Mouse (Mus musculus) lung, embryonic 16.5 days (tissue): ENCODE measurements around the gene Gm10945. TPM values are rescaled to one million over a fixed set of nuclear protein-coding genes. Genes with fewer than 3 reads are reported as not detected.

ENCODE experiments used
- ATAC-seq: fragments of 200-750 bp; cut with Nextera tagmentation; 2 replicates; pipeline ENCODE4 v1.8.0; 2017; ENCODE audit warnings: low read depth, mild to moderate bottlenecking, moderate library complexity
- H3K27ac ChIP-seq: fragments of 300-500 bp; sonication (generic); 2 replicates; pipeline ENCODE4 v1.5.1; 2014; ENCODE audit warnings: mild to moderate bottlenecking, control low read depth, low read length
- H3K27me3 ChIP-seq: fragments of 300-500 bp; sonication (generic); 2 replicates; pipeline ENCODE4 v1.6.1; 2014; ENCODE audit warnings: low read depth, low read length, mixed read lengths; ENCODE audit not compliant: control insufficient read depth, insufficient read depth
- H3K36me3 ChIP-seq: fragments of 300-500 bp; sonication (generic); 2 replicates; pipeline ENCODE4 v1.6.1; 2014; ENCODE audit warnings: low read length; ENCODE audit not compliant: control insufficient read depth, insufficient read depth
- H3K4me1 ChIP-seq: fragments of 300-500 bp; sonication (generic); replicated peaks from 2 replicates; pipeline ENCODE4 v1.6.1; 2014; ENCODE audit warnings: low read length, mixed read lengths; ENCODE audit not compliant: control insufficient read depth, insufficient read depth
- H3K4me2 ChIP-seq: fragments of 300-500 bp; sonication (generic); 2 replicates; pipeline ENCODE4 v1.6.1; 2014; ENCODE audit warnings: low read depth, low read length, control low read depth
- H3K4me3 ChIP-seq: fragments of 300-500 bp; sonication (generic); 2 replicates; pipeline ENCODE4 v1.5.1; 2014; ENCODE audit warnings: mild to moderate bottlenecking, low read length, control low read depth
- H3K9ac ChIP-seq: fragments of 300-500 bp; sonication (generic); 2 replicates; pipeline ENCODE4 v1.6.1; 2014; ENCODE audit warnings: low read length, control low read depth
- H3K9me3 ChIP-seq: fragments of 300-500 bp; sonication (generic); 2 replicates; pipeline ENCODE4 v1.6.1; 2016; ENCODE audit warnings: low read length; ENCODE audit not compliant: control insufficient read depth
- WGBS: fragments of 180-500 bp; shearing (Covaris S2); extraction: QIAGEN DNeasy Blood & Tissue Kit; methylation state at CpG from one replicate; pipeline ENCODE4 v1.1.7; 2014; 5-methylcytosine and 5-hydroxymethylcytosine counted together
- polyA plus RNA-seq: library from polyadenylated mRNA; unstranded; fragments of >200 nt; fragmentation: Nextera tagmentation; extraction: Ambion mirVana; gene quantifications from 2 replicates; pipeline ENCODE4 v1.2.1, GENCODE M21; 2015

Gm10945 gene
- polyA plus RNA-seq, 1 experiment from 2014 or later, result not detected

GRCm38 (mm10) chr10:6694218-6694850 is 67.2 kb downstream of the Gm10945 start:
- WGBS, result 53% methylated on average over 13 of the region's 13 CpGs
- ATAC-seq, result 0 out of 2 replicates have a peak, but pooled peaks have one; percentile 20
- H3K4me3 ChIP-seq, result no peak overlapping the region
- H3K4me2 ChIP-seq, result 0 out of 2 replicates have a peak overlapping the region, but pooled peaks have one; percentile 29
- H3K27me3 ChIP-seq, result no peaks in the 10 kb centered on the region
- no peak overlapping the region for H3K27ac ChIP-seq
- no peaks in the 10 kb centered on the region for H3K9me3 ChIP-seq
- H3K9ac ChIP-seq, result no peak overlapping the region
- H3K4me1 ChIP-seq, result no peaks in the 10 kb centered on the region
- no peaks in the 10 kb centered on the region for H3K36me3 ChIP-seq

Other genes with a start within 250 kb of the Gm10945 start
- gene Oprm1, start 3.3 kb downstream of the Gm10945 start, polyA plus RNA-seq, result not detected in 2 replicates